Mouse (Mus musculus) monocyte, adult 5-6 weeks (primary cell): Measurements from ENCODE around the gene Manba. TPM values are rescaled to one million over a fixed set of nuclear protein-coding genes. Genes with fewer than 3 reads are reported as not detected.

Source experiments
- ATAC-seq: fragments of 153-309, 156-312 bp; replicated peaks from 2 replicates; pipeline ENCODE4 v1.8.0; 2017; ENCODE audit warnings: mild to moderate bottlenecking; ENCODE audit not compliant: low TSS enrichment, insufficient number of reproducible peaks, severe bottlenecking, poor library complexity, low FRiP score
- total RNA-seq: library from RNA; stranded (forward); fragments of 200-1000, 200-491, 200-594 nt; gene quantifications from 3 replicates; pipeline ENCODE4 v1.2.3, GENCODE M21; 2017

The Manba gene
- total RNA-seq, 1 experiment from 2014 or later, result 56.4 TPM

DNA sequence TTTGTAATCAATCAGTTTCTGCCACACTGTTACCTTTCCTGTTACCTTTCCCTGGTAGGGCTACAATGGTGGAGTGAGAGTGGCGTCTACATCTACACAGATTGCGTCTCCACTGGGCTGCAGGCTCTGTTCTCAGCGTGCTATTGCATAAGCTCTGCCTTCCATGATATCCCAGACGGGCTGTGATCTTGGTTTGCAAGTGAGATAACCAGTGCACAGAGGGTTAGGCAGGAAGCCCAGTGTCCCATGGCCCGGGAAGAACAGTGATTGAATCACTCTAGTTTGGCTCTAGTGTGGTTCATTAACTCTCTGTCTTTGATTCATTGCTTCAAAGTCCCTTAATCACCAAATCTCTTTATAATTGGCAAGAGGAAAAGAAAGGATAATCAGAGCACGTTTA, 82.5 kb downstream of the Manba start:
- no peak for ATAC-seq

DNA sequence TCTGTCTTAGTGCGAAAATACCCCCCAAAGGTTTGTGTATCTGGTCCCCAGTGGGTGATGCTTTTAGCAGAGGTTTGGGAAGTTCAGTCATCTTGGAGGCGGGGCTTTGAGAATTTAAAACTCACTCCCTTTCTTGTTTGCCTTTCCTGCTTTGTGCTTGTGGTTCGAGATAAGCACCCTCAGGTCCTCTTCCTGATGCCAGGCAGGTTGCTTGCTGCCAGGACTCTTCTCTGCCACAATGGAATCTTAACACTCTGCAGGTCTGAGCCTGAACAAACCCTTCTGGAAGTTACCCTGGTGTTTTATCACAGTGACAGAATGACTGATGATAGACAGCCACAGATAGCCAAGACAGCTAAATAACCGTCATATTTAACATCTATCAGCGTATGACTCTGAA, 83.2 kb downstream of the Manba start:
- no peak for ATAC-seq

DNA sequence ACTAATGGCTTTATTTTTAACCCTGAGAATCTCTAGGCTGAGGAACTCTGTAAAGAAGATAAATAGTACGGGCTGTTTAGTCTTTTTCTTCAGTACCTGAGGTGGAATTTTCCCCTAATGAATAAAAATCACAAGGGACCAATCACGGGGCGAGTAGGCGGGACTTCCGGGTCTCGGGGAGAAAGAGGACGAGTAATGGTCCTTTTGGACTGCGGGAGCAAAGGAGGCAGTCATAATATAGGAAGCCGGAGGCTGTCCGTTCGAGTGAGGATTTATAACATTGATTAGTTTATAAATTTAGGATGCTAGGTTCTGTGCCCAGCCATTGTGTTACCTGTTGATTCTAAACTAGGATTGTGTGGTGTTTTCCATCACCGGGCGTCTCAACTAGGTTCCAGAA, 86.1 kb downstream of the Manba start:
- no peak for ATAC-seq

DNA sequence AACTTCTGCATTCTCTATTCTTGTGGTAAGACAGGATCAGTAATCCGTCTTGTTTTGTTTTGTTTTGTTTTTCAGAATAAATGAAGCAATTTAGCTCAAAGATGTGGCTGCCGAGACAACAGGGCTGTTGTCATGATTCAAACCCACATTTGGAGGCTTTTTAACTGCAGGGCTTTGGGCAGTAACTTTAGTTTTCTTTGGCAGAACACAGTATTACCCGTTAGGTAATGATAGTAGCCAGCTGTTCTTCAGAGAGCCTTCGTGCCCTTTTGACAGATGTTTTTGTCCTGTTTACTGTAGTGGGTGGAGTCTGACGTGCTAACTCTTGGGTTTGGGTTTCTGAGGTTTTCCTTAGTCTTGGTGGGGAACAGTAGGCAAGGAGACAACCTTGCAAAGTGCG, 87.6 kb downstream of the Manba start:
- no peak for ATAC-seq

DNA sequence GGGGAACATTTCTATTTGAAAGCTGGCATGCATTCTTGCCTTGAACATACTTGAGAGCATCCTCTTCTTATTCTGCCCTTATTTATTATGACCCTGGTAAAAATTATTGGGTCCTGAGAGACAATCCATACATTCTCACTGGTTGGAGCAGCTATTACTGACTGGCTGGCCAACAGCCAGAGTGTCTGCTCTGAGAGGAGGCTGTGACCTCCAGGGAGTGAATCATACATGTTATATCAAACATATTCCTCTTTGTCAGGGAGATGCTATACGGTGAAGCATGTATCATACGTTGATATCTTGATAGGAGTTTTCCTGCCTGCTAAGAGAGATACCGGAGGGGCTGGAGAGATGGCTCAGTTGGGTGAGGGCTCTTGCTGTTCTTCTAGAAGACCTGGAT, 89.7 kb downstream of the Manba start:
- no peak for ATAC-seq

DNA sequence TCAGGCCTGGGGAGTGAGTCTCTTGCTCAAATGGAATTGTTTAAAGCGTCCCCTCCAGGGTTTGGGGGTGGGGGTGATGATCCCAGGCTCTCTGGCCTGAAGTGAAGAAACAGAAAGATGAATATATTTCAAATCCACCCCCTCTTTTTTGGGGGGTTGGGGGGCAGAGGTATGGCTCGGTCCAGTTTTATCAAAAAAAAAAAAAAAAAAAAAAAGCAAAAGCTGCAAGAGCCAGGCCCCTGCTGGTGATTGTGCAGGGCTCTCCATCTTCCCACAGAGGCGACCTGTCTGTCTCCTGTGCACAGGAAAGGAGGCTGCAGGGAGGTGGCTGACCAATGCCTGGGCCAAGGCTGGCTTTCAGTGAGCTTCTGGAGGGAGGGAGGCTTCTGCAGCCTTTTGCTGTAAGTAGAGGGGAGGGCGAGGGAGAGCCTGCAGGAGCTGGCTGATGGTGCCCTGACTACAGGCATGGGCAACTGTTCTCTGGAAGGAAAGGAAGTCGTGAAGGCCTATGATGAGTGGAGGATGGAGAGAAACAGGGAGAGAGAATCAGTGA, 93.3 kb downstream of the Manba start:
- no peak for ATAC-seq

DNA sequence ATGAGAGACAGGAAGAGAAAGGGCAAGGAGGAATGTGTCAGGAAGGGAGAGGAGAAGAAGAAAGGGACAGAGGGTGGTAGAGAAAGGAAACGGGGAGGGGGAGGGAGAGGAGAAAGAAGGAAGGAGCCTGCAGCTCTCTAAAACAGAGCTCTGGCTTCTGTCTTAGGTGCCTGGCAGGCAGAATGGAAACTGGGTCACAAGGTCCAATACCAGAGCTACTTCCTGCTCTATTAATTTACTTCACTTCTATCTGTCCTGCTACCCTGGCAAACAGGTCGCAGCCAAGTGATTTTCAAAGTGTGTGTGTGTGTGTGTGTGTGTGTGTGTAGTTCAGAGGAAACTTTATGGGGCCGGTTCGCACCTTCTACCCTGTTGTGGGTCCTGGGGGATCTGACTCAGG, 93.8 kb downstream of the Manba start:
- no peak for ATAC-seq

DNA sequence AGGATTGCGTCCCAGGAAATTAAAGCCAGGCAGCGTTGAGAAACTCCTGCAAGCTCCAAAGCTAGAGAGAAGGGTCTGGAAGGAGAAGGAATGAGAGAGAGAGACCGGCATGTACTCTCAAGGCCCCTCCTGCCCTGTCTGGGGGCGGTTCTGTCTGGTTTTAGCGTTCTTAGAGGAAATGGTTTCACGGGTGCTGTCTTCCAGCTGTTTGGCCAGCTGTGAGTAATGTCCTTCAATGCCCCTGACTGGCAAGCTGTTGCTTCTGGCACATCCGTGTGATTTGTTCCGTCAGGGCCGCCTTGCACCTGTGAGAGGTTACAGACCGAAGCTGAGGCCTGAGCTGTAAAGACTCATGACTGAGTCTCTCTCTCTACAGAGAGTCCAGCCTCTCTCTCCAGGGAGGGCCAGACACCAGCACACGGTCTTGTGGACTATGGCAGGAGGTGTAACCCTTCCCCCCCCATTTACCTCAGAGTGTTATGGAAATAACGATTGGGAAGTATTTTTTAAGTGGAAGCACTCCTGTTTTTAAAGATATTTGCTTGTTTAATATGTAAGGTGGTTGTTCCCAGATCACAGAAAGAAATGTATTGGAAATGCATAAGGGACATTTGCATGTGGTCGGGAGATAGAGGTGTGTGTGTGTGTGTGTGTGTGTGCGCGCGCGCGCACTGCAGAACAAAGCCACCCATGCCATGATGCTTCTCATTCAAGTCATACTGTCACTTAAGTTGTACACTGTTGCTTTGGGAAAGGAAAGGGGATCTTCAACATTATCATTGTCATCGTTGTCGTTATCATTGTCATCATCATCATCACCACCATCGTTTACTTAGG, 95.2 kb downstream of the Manba start:
- ATAC-seq, result no peak

DNA sequence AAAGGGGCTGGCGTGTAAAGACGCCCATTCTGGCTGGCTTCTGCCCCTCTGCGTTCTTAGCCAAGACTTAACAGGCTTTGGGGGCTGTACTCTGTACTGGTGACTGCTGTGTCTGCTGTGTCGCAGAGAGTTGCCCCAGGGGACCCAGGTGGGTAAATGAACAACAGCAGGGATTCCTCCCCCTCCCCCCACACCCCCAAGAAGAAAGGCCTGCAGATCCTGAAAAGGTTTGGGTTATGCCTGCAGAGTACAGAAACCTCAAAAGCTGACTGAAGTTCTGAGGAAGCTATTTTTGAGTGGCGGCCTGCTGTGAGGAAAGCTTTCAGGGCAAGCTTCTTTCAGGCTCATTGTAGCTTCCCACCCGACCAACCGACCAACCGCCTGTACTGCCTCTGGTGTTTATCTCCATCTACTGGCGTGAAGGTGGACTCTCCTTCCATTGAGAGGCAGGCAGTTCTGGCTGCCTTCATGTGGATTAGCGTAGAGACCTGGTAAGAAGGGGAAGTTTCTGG, 96.3 kb downstream of the Manba start:
- no peak for ATAC-seq

DNA sequence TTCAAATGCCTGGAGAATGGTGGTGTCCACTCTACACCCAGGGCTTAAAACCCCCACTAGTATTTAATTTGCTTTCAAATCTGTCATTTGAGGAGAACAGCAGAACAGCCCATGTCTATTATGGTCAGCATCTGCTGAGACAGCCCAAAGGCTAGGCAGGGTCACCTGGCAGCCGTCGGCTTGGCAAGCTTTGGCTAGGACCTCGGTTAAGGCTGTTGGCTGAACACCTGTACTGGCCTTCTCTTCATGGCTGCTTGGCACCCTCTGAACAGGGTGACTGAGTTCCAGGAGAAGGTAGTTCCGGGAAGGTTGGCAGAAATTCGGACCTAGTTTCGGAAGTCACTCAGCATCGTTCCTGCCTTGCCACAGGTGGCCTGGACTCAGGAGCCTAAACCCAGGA, 96.8 kb downstream of the Manba start:
- no peak for ATAC-seq

DNA sequence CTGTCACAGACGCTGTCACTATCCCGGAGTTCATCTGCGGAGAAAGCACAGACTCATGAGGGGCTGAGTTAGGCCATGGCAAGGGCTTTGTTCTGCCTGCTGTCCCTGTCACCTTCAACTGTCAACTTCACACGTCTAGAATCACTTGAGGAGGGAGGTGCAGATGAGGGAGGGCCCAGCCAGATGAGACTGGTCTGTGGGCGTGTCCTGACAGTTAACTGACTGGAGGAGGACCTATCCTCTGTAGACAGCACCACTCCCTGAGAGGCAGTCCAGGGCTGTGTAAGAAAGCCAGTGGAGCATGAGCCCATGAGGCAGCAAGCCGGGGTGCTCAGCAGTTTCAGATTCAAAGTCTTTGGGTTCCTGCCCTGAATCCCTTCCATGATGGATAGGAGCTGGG, 100.1 kb downstream of the Manba start:
- ATAC-seq, result peak; percentile 29; the same call in 1 of the 2 replicates

DNA sequence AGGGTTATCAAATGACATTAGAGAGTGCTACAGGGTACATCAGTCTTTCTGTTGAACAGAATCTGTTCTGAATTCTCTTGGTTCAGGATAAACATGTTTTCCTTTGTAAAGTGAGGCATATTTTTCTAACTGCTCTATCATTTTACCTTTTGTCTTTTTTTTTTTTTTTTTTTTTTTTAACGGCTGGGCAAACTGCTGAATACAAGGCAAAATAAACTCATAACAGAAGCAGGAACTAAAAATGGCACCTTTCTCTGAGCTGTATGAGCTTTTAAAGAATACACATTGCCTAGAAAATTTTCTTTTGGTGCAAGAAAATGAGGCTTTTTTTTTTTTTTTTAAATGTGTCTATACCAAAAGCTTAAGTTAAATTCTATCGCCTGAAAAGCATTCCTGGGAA, 100.6 kb downstream of the Manba start:
- no peak for ATAC-seq

DNA sequence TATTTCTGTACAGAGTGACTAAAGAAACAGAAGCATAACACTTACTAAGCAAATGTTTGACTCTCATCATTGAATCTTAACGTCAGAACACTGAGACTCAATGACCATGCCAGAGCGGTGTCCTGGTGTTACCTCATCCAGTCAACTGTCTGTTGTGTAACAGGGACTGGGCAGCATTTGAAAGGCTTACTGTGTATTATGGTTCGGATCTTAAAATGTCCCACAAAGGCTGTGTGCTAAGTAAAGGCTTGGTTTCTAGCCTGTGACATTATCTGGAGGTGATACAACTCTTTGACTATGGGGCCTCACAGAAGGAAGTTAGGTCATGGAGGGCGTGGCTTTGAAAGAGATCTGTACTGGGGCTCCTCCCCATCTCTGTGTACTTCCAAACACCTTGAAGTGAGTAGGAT, 101.1 kb downstream of the Manba start:
- ATAC-seq, result peak; percentile 25; the same call in 1 of the 2 replicates

DNA sequence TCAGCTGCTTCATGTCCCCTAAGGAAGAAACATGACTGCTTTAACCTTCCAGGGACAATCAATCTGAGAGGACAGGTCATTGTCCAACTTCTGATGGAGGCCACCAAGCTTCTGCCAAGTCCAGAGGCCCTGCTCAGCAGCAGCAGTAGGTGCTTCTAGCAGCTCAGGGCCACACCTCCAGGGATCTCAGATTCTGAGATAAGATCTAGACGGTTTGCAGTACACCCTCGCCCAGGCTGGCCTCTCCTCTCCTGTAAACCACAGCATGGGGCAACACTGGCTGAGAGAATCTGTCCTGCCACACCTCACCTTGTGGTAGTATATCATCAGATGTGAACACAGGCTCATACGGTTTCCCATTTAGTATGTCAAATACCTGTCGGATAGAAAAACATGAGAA, 105.1 kb downstream of the Manba start:
- no peak for ATAC-seq

DNA sequence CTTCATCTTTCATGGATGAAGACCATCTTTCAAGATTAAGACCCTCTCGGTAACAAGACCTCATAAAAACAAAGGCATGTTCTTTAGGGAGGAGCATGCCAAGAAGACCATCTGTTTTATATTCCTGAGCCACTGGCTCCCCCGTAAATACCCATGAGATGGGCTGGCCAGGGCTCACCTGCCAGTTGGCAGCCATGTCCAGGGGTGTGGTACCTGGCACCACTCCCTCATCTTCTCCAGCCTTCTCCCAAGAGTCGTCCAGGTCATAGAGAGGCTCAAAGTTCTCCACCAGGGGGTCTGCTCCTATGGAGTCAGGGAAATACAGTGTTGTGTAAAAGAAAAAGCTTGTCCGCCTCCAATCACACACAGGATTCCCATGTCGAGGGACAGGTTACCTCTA, 106.0 kb downstream of the Manba start:
- no peak for ATAC-seq

DNA sequence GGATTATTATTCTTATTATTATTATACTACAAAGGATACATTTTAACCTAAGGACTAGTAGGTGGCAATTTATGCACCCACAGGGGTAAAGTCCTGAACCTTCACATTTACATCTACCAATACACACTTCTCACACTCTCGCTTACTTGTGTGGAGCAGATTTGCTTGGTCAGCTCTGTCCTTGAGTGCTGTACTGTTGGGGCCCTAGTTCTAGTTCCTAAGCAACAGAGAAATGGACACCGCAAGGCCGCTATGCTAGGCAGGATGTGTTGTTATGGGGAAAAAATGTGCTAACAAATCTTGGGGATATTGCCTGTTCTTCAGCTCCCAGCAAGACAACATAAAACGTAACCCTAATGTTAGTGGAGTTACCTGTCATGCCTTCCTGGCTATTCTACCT, 106.6 kb downstream of the Manba start:
- no peak for ATAC-seq

DNA sequence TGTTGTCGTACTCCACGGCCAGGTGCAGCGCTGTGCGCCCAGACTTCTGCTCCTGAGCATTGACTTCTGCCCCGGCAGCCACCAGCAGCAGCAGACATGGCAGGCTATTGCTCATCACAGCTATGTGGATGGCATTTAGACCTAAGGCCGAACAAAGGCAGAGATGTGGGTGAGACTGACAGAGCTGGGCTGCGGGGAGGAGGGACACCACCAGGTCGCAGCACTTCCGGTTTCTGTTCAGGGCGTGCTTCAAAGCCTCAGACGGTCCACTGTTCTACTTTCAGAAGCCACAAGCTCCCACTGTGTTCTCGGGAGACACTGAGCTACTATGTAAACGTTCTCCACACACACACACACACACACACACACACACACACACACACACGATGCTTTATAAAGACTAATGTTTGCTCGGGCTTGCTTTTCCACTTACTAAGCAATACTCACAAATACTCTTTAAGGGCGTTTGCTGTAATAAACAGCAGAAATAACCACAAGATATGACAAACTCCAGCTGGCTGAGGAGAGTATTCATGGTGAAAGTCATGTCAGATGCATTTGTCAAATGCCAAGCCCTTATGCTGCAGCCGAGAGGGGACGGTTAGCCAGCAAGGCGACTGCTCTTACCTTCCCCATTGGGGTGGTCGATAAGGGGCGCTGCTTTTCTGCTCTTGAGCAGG, 109.0 kb downstream of the Manba start:
- ATAC-seq, result peak; percentile 81

DNA sequence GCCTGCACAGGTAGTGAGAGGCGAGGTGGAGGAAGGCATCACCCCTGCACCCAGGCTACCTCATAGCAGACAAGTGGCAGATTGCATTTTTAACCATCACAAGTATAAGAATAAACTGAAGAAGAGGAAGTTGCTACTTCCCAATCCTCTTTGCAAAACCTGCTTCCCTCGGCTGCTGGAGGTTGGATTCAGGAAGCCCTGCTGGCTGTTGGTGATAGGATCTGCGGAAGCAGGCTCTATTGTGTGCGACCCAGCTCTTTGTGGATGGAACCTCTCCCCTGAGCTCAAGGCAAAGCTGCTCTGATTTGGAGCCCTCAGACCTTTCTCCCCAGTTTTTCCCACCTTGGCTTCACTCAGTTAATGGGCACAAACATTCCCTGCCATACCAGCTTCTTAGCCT, 111.6 kb downstream of the Manba start:
- ATAC-seq, result peak; percentile 28; the same call in 1 of the 2 replicates

DNA sequence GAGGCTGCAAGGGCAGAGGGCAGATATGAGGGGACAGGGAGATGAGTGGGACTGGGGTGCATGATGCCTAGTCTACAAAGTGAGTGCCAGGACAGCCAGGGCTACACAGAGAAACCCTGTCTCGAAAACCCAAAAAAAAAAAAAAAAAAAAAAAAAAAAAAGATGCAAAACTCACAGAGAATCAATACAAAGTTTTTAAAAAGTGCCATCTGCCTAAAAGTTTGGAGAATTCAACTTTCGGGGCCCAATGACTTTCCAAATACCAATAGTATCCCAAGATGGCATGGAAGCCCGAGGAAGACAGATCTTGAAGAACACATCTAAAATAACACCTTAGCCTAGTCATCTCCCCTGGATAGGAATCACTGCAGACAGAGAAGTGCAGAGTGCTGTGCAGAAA, 112.9 kb downstream of the Manba start:
- ATAC-seq, result no peak

DNA sequence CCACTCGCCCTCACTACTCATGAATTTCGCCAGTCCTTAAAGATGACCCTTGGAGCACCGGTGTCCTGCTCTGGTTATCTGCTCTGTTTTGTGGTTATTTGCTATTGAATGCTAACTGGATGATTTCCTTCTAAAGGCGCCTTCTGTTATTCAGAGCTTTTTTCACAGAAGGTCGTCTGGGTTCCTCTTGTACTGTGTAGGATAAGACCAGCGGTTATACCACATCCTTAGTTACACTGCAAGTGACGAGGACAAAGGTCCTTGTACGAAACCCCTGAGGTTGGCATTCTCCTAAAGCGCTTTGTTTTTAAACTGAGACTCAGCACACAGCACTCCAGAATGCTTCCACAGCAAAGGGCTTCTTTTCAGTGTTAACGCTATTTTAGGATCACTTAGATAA, 117.3 kb downstream of the Manba start:
- ATAC-seq, result 0 out of 2 replicates have a peak, but pooled peaks have one; percentile 29
